Mouse (Mus musculus): Measurements from ENCODE around the gene Ak1. TPM values are rescaled to one million over a fixed set of nuclear protein-coding genes. Genes with fewer than 3 reads are reported as not detected.

The Ak1 gene
- polyA plus RNA-seq, 1 experiment from 2014 or later = 31.7 TPM

- Histone ChIP-seq H3K4me2 (replicated peaks; ENCODE audit: low read depth, low read length) (no peak overlapping the region), H3K9me3 (ENCODE audit: low read length) (no peaks in the 10 kb centered on the region), H3K4me3 (ENCODE audit: low read depth, low read length) (no peak overlapping the region), H3K9ac (replicated peaks; ENCODE audit: low read depth) (no peak overlapping the region), H3K4me1 (ENCODE audit: insufficient read depth, low read depth, low read length) (peaks cover 7% of the 10 kb centered on the region; the same call in 1 of the 2 replicates), H3K36me3 (ENCODE audit: insufficient read depth, low read length) (peaks cover 10% of the 10 kb centered on the region; the same call in 1 of the 2 replicates), H3K27me3 (replicated peaks; ENCODE audit: insufficient read depth, low read length) (no peaks in the 10 kb centered on the region), H3K27ac (ENCODE audit: low read length) (no peak overlapping the region)
- ATAC-seq = no peak
- DNase-seq (ENCODE audit: low spot score) = no peak
- 75% methylated on average over 26 of the region's 26 CpGs for WGBS
- TF ChIP-seq EP300 (IDR thresholded peaks at IDR 0.05) (no peak), CTCF (IDR thresholded peaks at IDR 0.05) (no peak)
Observed at GRCm38 (mm10) chr2:32612274-32612673, 9.3 kb upstream of the Ak1 start.

GRCm38 (mm10) chr2:32617109-32617508 lies 4.4 kb upstream of the Ak1 start:
- Histone ChIP-seq H3K9me3 (ENCODE audit: low read length) (no peaks in the 10 kb centered on the region), H3K4me3 (ENCODE audit: low read depth, low read length) (no peak overlapping the region), H3K36me3 (ENCODE audit: insufficient read depth, low read length) (peaks cover 11% of the 10 kb centered on the region; the same call in 1 of the 2 replicates), H3K4me2 (replicated peaks; ENCODE audit: low read depth, low read length) (no peak overlapping the region), H3K27ac (ENCODE audit: low read length) (no peak overlapping the region), H3K27me3 (replicated peaks; ENCODE audit: insufficient read depth, low read length) (no peaks in the 10 kb centered on the region), H3K4me1 (ENCODE audit: insufficient read depth, low read depth, low read length) (peaks cover 18% of the 10 kb centered on the region), H3K9ac (replicated peaks; ENCODE audit: low read depth) (no peak overlapping the region)
- DNase-seq (ENCODE audit: low spot score) (no peak), ATAC-seq (no peak)
- 100% methylated on average over 1 of the region's 1 CpGs for WGBS
- TF ChIP-seq EP300 (IDR thresholded peaks at IDR 0.05) (no peak), CTCF (IDR thresholded peaks at IDR 0.05) (no peak)

GRCm38 (mm10) chr2:32617601-32618000 lies 4.0 kb upstream of the Ak1 start:
- 95% methylated on average over 4 of the region's 4 CpGs for WGBS
- Histone ChIP-seq H3K9ac (replicated peaks; ENCODE audit: low read depth) (no peak overlapping the region), H3K27ac (ENCODE audit: low read length) (no peak overlapping the region), H3K4me3 (ENCODE audit: low read depth, low read length) (no peak overlapping the region), H3K9me3 (ENCODE audit: low read length) (no peaks in the 10 kb centered on the region), H3K27me3 (replicated peaks; ENCODE audit: insufficient read depth, low read length) (no peaks in the 10 kb centered on the region), H3K4me2 (replicated peaks; ENCODE audit: low read depth, low read length) (no peak overlapping the region), H3K4me1 (ENCODE audit: insufficient read depth, low read depth, low read length) (peaks cover 18% of the 10 kb centered on the region), H3K36me3 (ENCODE audit: insufficient read depth, low read length) (peaks cover 11% of the 10 kb centered on the region; the same call in 1 of the 2 replicates)
- no peak for ATAC-seq
- DNase-seq (ENCODE audit: low spot score) = no peak
- TF ChIP-seq CTCF (IDR thresholded peaks at IDR 0.05) (peak; percentile 57), EP300 (IDR thresholded peaks at IDR 0.05) (no peak)

GRCm38 (mm10) chr2:32618051-32618450 lies 3.5 kb upstream of the Ak1 start:
- H3K36me3 ChIP-seq (ENCODE audit: insufficient read depth, low read length) = peaks cover 11% of the 10 kb centered on the region; the same call in 1 of the 2 replicates
- WGBS = 73% methylated on average over 9 of the region's 9 CpGs

GRCm38 (mm10) chr2:32620682-32621516 lies 659 bp upstream of the Ak1 start:
- Histone ChIP-seq H3K36me3 (ENCODE audit: insufficient read depth, low read length) (peaks cover 6% of the 10 kb centered on the region; the same call in 1 of the 2 replicates), H3K27ac (ENCODE audit: low read length) (peak overlapping the region; percentile 74), H3K9ac (replicated peaks; ENCODE audit: low read depth) (no peak overlapping the region), H3K4me2 (replicated peaks; ENCODE audit: low read depth, low read length) (no peak overlapping the region), H3K9me3 (ENCODE audit: low read length) (no peaks in the 10 kb centered on the region), H3K27me3 (replicated peaks; ENCODE audit: insufficient read depth, low read length) (no peaks in the 10 kb centered on the region), H3K4me3 (ENCODE audit: low read depth, low read length) (no peak overlapping the region), H3K4me1 (ENCODE audit: insufficient read depth, low read depth, low read length) (peaks cover 26% of the 10 kb centered on the region)
- WGBS = 10% methylated on average over 4 of the region's 4 CpGs
- peak; percentile 82 for DNase-seq (ENCODE audit: low spot score)
- TF ChIP-seq EP300 (IDR thresholded peaks at IDR 0.05) (peak; percentile 46; the same call in 1 of the 2 replicates), CTCF (IDR thresholded peaks at IDR 0.05) (no peak)
- peak; percentile 82 for ATAC-seq

More at GRCm38 (mm10) chr2:32618051-32618450, 3.5 kb upstream of the Ak1 start:
- no peak for ATAC-seq
- Histone ChIP-seq H3K27ac (ENCODE audit: low read length) (no peak overlapping the region), H3K9ac (replicated peaks; ENCODE audit: low read depth) (no peak overlapping the region), H3K4me1 (ENCODE audit: insufficient read depth, low read depth, low read length) (peaks cover 18% of the 10 kb centered on the region), H3K4me2 (replicated peaks; ENCODE audit: low read depth, low read length) (no peak overlapping the region), H3K4me3 (ENCODE audit: low read depth, low read length) (no peak overlapping the region), H3K9me3 (ENCODE audit: low read length) (no peaks in the 10 kb centered on the region), H3K27me3 (replicated peaks; ENCODE audit: insufficient read depth, low read length) (no peaks in the 10 kb centered on the region)
- TF ChIP-seq EP300 (IDR thresholded peaks at IDR 0.05) (no peak), CTCF (IDR thresholded peaks at IDR 0.05) (no peak)
- DNase-seq (ENCODE audit: low spot score) = no peak

GRCm38 (mm10) chr2:32624111-32624748 lies 2.7 kb downstream of the Ak1 start:
- WGBS = 56% methylated on average over 5 of the region's 5 CpGs
- Histone ChIP-seq H3K9me3 (ENCODE audit: low read length) (no peaks in the 10 kb centered on the region), H3K4me2 (replicated peaks; ENCODE audit: low read depth, low read length) (no peak overlapping the region), H3K9ac (replicated peaks; ENCODE audit: low read depth) (no peak overlapping the region), H3K27me3 (replicated peaks; ENCODE audit: insufficient read depth, low read length) (no peaks in the 10 kb centered on the region), H3K4me3 (ENCODE audit: low read depth, low read length) (no peak overlapping the region), H3K36me3 (ENCODE audit: insufficient read depth, low read length) (no peaks in the 10 kb centered on the region), H3K4me1 (ENCODE audit: insufficient read depth, low read depth, low read length) (peaks cover 34% of the 10 kb centered on the region), H3K27ac (ENCODE audit: low read length) (0 out of 2 replicates have a peak overlapping the region, but pooled peaks have one; percentile 74)
- no peak for TF ChIP-seq EP300 (IDR thresholded peaks at IDR 0.05)
- TF ChIP-seq CTCF (IDR thresholded peaks at IDR 0.05) = no peak
- ATAC-seq (no peak), DNase-seq (ENCODE audit: low spot score) (peak; percentile 28)
